9 mouse cellular contexts compared by ENCODE assay signal in the genomic region with DNA sequence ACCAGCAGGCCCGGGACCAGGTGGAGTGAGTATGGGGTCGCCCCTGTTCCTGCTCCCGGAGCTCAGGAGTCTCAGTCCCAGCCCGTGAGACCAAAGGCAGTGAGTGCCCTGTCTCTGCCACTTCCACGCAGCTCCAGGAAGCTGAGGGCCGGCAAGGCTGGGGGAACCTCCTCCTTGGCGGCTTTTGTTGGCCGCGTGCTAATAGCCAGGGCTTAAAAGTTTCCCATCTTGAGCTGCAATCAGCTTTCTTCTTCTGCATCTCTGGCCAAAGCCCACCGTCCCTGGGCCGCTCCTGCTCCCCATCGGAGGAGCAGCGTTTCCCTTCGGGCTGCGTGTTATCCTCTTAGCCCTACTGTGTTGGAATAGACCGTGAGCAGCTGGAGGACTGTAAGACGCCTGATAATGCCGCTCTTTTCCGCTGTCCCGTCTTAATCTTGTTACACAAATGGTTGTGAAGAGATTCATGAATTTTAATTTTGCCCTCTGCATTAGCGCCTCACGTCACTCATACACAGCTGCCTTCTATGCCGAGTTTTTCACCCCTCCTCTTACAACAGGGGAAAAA.
DNase-seq lines count a peak whose midpoint lies in the region; ATAC-seq and TF ChIP-seq lines count a peak whose summit lies in the region.
"Had no signal": no experiment of that assay in that cellular context is flagged by ENCODE, and none has a peak within 500 bp of the region (broad histone marks: within the 10 kb centered on the region; RNA-seq: fewer than 3 reads in every experiment).

No protein-coding gene starts in this region.

- no peak overlapping the region for H3K27ac ChIP-seq in kidney, embryonic 15.5 days
- H3K27ac ChIP-seq in heart, postnatal 0 days (ENCODE audit: low read depth): no peak overlapping the region
- peak overlapping the region; percentile 71 for H3K27ac ChIP-seq in midbrain, embryonic 12.5 days (replicated peaks)

- no peak for TF ChIP-seq EP300 in heart, postnatal 0 days (IDR thresholded peaks at IDR 0.05; ENCODE audit: low read depth)

- H3K27me3 ChIP-seq in kidney, embryonic 15.5 days: peaks cover 94% of the 10 kb centered on the region
- peaks cover 63% of the 10 kb centered on the region for H3K27me3 ChIP-seq in heart, postnatal 0 days (ENCODE audit: control insufficient read depth, insufficient read depth, low read length)
- peaks cover 92% of the 10 kb centered on the region for H3K27me3 ChIP-seq in midbrain, embryonic 12.5 days

- DNase-seq in kidney, adult 18-20 months: no peak
- DNase-seq in heart, postnatal 0 days (ENCODE audit: low spot score): no peak
- no peak for DNase-seq in urinary bladder, postnatal 14 days (ENCODE audit: low spot score)
- DNase-seq in adrenal gland, postnatal 14 days: no peak
- DNase-seq in layer of hippocampus, adult 9-11 months: no peak

- H3K9ac ChIP-seq in kidney, embryonic 15.5 days: no peak overlapping the region
- H3K9ac ChIP-seq in heart, postnatal 0 days (replicated peaks; ENCODE audit: low read depth, low read length): no peak overlapping the region
- H3K9ac ChIP-seq in midbrain, embryonic 12.5 days (replicated peaks): peak overlapping the region; percentile 31; the same call in 1 of the 2 replicates

- H3K36me3 ChIP-seq in kidney, embryonic 15.5 days: no peaks in the 10 kb centered on the region
- H3K36me3 ChIP-seq in heart, postnatal 0 days (replicated peaks; ENCODE audit: control insufficient read depth, insufficient read depth, low read length): no peaks in the 10 kb centered on the region
- H3K36me3 ChIP-seq in midbrain, embryonic 12.5 days: no peaks in the 10 kb centered on the region
- H3K36me3 ChIP-seq: G1E had no signal

- H3K4me3 ChIP-seq in kidney, embryonic 15.5 days (replicated peaks): 0 out of 2 replicates have a peak overlapping the region, but pooled peaks have one; percentile 15
- H3K4me3 ChIP-seq in heart, postnatal 0 days (ENCODE audit: low read depth, low read length): peak overlapping the region; percentile 21
- H3K4me3 ChIP-seq in midbrain, embryonic 12.5 days: peak overlapping the region; percentile 18

- H3K4me1 ChIP-seq in kidney, embryonic 15.5 days: peaks cover 9% of the 10 kb centered on the region
- no peaks in the 10 kb centered on the region for H3K4me1 ChIP-seq in heart, postnatal 0 days (ENCODE audit: control insufficient read depth, insufficient read depth)
- H3K4me1 ChIP-seq in midbrain, embryonic 12.5 days: peaks cover 25% of the 10 kb centered on the region

- no peaks in the 10 kb centered on the region for H3K9me3 ChIP-seq in kidney, embryonic 15.5 days (replicated peaks)
- no peaks in the 10 kb centered on the region for H3K9me3 ChIP-seq in heart, postnatal 0 days (replicated peaks; ENCODE audit: control insufficient read depth, low read length)
- no peaks in the 10 kb centered on the region for H3K9me3 ChIP-seq in midbrain, embryonic 12.5 days

- no peak for ATAC-seq in kidney, embryonic 15.5 days (replicated peaks; ENCODE audit: low FRiP score)
- ATAC-seq in common myeloid progenitor, adult 5-6 weeks (replicated peaks; ENCODE audit: low read depth, poor library complexity, severe bottlenecking): peak; percentile 57
- no peak for ATAC-seq in heart, postnatal 0 days (ENCODE audit: insufficient read depth, low read depth)
- ATAC-seq in midbrain, embryonic 12.5 days (ENCODE audit: low FRiP score, low read depth): peak; percentile 91

- no peak for TF ChIP-seq CTCF in heart, postnatal 0 days (IDR thresholded peaks at IDR 0.05; ENCODE audit: low read depth)

- H3K4me2 ChIP-seq in kidney, embryonic 15.5 days: peak overlapping the region; percentile 31
- peak overlapping the region; percentile 50 for H3K4me2 ChIP-seq in heart, postnatal 0 days (ENCODE audit: low read depth, low read length)
- peak overlapping the region; percentile 42 for H3K4me2 ChIP-seq in midbrain, embryonic 12.5 days (replicated peaks)

- 3% methylated on average over 23 of the region's 23 CpGs for WGBS in kidney, embryonic 15.5 days
- 5% methylated on average over 23 of the region's 23 CpGs for WGBS in heart, postnatal 0 days
- WGBS in midbrain, embryonic 12.5 days: 2% methylated on average over 23 of the region's 23 CpGs

Comparison
In these comparisons a context has a peak if more than half of its experiments do, and no peak if none do; other contexts are left out.
1. ATAC-seq: peak in common myeloid progenitor, adult 5-6 weeks (single experiment) and midbrain, embryonic 12.5 days (single experiment); none in kidney, embryonic 15.5 days (single experiment) and heart, postnatal 0 days (single experiment).
2. Peak in every context shown above with its lines, with median percentiles within 50 percentile points of each other: H3K4me2 ChIP-seq and H3K4me3 ChIP-seq.